In the genomic region with DNA sequence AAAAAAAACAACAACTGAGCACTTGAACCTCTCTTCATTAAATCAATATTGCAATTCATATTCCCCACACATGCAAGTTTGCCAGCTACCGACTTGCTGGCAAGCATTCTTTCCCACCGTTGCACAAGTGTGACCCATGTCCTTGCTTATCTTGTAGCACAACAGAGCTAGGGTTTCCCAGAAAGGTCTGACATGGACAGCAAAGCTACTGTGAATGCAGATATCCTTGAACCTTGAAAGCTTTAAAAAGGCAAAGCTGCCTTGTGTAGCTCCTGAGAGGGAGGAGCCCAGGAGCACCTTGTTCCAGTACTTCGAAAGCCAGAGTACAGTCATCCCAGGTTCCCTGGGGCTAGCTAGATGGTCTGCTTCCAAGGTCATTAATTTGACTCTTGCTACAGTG, we compare ENCODE assay signal across 22 mouse cellular contexts.
A peak's percentile ranks its signal among the peaks of the same experiment; 100 is the strongest.
DNase-seq lines count a peak whose midpoint lies in the region.
"Had no signal": no experiment of that assay in that cellular context is flagged by ENCODE, and none has a peak within 500 bp of the region (broad histone marks: within the 10 kb centered on the region; RNA-seq: fewer than 3 reads in every experiment).

No protein-coding gene starts in this region.

- no peak overlapping the region for H3K4me3 ChIP-seq in heart, embryonic 10.5 days
- H3K4me3 ChIP-seq: embryonic facial prominence, embryonic 10.5 days; embryonic facial prominence, embryonic 13.5 days; erythroblast, embryonic 14.5 days; forebrain, embryonic 12.5 days; forebrain, embryonic 15.5 days; heart, adult 2 months had no signal

- H3K4me1 ChIP-seq in heart, embryonic 10.5 days, result peaks cover 15% of the 10 kb centered on the region; the same call in 1 of the 2 replicates
- H3K4me1 ChIP-seq: forebrain, embryonic 12.5 days had no signal

- intact Hi-C loops in heart, postnatal 14 days (cut with DNase I), result no loop called here

- H3K9me3 ChIP-seq in heart, embryonic 10.5 days, result no peaks in the 10 kb centered on the region
- H3K9me3 ChIP-seq: embryonic facial prominence, embryonic 10.5 days; embryonic facial prominence, embryonic 13.5 days; forebrain, embryonic 15.5 days had no signal

- H3K27me3 ChIP-seq in heart, embryonic 10.5 days (ENCODE audit: insufficient read depth, poor library complexity, severe bottlenecking), result no peaks in the 10 kb centered on the region
- H3K27me3 ChIP-seq: embryonic facial prominence, embryonic 13.5 days; forebrain, embryonic 12.5 days; forebrain, embryonic 15.5 days had no signal

- WGBS in heart, embryonic 10.5 days, result 68% methylated on average over 3 of the region's 3 CpGs

- DNase-seq in adrenal gland, adult (ENCODE audit: inconsistent age in 2 of 2, low spot score in 1 of 2), result peak; percentile 36 to 79
- DNase-seq in adrenal gland, postnatal 4 days (ENCODE audit: low spot score in 2 of 2), result no peak
- peak; percentile 35 for DNase-seq in heart, embryonic 10.5 days (ENCODE audit: low spot score)
- no peak for DNase-seq in heart, postnatal 14 days
- DNase-seq in adrenal gland, adult 8-10 months, result peak; percentile 45
- no peak for DNase-seq in layer of hippocampus, adult 9-11 months
- no peak for DNase-seq in kidney, postnatal 25 days
- DNase-seq: cerebellum, adult 11-12 months; cerebellum, adult 8-10 months; cerebellum, postnatal 10 days; cerebellum, postnatal 36 days; embryo, embryonic 11 days; gastrocnemius, postnatal 25 days; heart, adult 2 months; heart, postnatal 4 days had no signal

- H3K36me3 ChIP-seq in heart, embryonic 10.5 days, result no peaks in the 10 kb centered on the region
- H3K36me3 ChIP-seq: embryonic facial prominence, embryonic 10.5 days; embryonic facial prominence, embryonic 13.5 days; forebrain, embryonic 15.5 days had no signal

- no peak overlapping the region for H3K27ac ChIP-seq in heart, embryonic 10.5 days
- H3K27ac ChIP-seq: embryonic facial prominence, embryonic 10.5 days; embryonic facial prominence, embryonic 13.5 days; forebrain, embryonic 12.5 days; forebrain, embryonic 15.5 days; heart, adult 2 months; hindbrain, embryonic 14.5 days; hindbrain, postnatal 0 days had no signal

Comparison
In these comparisons a context has a peak if more than half of its experiments do, and no peak if none do; other contexts are left out.
1. DNase-seq: peak in adrenal gland, adult (2 of 2), heart, embryonic 10.5 days (single experiment) and adrenal gland, adult 8-10 months (single experiment); none in adrenal gland, postnatal 4 days (0 of 2), heart, postnatal 14 days (0 of 2), layer of hippocampus, adult 9-11 months (single experiment) and kidney, postnatal 25 days (0 of 2).